Mouse (Mus musculus): ENCODE results near the gene Capn13.

Gene Capn13

GRCm38 (mm10) chr17:73400862-73401261, at the start of gene Capn13:
Gene Capn13 (minus strand): TSS chr17:73400866.
- no peak for DNase-seq

DNA sequence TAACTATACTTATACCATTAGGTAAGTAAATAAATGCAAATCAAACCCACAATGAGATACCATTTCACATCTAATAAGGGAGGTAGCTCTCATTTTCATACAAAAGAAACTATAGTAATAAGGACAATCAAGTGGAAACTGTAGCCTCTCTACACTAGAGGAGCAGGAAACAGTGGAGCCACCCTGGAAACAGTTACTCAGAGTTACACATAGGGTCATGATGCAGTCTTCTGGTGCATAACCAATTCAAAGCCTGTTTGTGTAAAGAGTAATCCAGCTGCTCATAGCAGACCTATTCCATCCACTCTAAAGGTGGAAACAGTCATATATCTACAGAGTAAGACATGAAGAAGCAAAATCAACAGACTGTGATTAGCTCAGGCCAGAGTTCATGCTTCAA, 48.4 kb upstream of the Capn13 start:
- DNase-seq = no peak

DNA sequence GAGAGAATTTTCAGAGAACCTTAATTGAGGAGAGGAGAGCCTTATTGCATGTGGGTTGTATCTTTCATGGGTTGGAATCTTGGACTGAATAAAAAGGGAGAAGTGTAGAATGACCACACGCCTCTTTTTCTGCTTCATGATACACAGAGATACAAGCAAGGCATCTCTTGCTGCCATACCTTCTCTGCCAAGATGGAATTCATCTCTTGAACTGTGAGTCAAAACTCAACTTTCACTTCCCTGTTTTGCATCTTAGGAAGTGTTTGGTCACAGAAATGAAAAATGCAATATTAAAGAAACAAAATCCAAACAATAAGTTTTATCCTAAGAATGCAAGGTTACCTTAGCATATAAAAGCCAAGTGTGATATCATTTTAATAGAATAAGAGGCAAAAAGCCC, 40.1 kb upstream of the Capn13 start:
- DNase-seq = no peak

GRCm38 (mm10) chr17:73432564-73433006, 31.9 kb upstream of the Capn13 start:
- DNase-seq = no peak

- DNase-seq = no peak
These were observed 31.4 kb upstream of the Capn13 start for GRCm38 (mm10) chr17:73432058-73432457.

GRCm38 (mm10) chr17:73417382-73417781, 16.7 kb upstream of the Capn13 start:
- no peak for DNase-seq

- no peak for DNase-seq
These were observed 15.6 kb upstream of the Capn13 start for GRCm38 (mm10) chr17:73416181-73416795.

DNA sequence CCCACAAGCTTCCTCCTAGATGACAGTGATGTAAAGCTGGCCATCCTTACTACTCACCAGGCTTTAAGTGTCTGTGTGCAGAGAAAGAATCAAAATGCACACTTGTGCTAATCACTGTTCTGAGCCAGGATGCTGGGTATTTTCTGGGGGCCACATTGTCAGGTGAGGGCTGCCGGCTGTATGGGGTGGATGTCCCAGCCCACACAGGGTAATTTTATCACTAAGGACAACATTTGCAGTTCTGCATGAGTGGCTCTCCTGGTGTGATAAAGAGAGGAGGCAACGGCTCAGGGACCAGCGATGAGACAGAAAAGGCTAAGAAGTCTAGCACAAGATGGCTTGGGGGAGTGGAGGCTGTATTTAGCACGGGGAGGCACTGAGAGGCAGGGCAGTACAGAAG, 11.2 kb upstream of the Capn13 start:
- no peak for DNase-seq

DNA sequence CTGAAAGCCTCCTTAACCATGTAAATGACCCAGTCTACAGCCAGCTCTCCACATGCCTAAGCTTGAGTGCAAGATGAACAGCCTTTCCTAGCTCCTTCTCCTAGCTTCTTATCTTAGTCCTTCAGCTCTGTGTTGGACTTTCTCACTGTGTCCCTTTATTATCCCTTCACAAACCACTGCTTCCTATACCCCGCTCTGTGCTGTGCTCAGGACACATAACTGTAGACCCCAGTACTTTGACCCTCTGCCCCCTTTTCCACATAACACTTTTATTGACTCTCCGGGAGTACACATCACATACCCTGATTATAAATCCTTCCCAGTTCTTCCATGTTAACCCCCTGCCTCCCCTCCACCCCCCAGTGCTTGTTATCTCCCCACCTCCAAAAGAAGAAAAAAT, 606 bp upstream of the Capn13 start:
- DNase-seq = no peak

DNA sequence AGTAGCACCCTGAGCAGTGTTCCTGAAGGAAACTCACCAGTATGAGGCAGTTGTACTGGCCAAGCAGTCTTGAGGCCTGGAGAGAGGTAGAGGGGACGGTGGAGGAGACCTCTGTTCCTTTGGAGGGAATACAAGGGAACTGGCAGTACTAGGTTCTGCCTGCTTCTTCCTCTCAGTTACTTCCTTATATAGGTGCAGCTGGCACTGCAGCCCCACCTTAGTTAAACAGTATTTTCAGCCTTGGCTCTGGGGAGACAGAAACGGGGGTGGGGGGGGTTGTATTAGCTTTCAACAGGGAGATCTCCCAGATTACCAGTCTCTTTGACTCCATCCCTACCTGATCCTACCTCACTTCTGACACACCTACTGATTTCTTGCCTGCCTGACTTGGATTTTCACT, 1.5 kb downstream of the Capn13 start:
- DNase-seq = no peak

DNA sequence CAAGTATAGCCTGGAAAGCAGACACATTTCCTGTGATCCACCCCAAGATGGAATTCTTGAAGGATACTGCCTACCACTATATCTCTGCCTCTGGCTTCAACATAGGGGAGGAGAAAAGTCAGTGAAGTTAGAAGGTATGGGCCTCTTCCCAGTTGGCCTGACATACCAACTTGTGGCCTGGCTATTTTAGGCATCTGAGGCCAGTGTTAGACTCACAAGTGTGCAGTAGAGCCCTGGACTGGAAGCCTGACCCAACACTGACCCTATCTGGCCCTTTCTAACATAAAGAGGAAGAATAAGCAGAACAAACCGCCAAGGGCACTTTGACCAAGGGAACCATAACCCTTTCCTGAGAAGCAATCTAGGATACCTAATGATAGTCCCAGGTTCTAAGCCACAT, 7.3 kb downstream of the Capn13 start:
- DNase-seq = no peak

DNA sequence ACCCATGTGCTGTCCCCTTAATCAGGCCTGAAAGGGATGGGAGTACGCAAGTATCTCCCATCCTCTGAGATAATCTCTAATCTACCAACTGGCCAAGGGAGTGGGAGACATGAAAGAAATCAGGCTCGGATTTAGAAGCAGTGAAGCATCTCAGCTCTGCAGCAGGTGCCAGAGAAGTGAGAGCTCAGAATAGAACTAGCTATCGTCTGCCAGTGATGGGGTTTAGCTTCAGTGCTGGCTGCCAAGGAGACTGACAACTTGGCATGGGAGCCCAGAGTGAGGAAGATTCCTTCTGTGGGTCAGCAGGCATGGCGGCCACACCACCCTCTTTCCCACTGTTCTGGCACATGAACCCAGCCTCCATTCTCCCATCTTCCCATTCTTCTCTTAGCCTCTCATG, 8.9 kb downstream of the Capn13 start:
- DNase-seq = no peak

DNA sequence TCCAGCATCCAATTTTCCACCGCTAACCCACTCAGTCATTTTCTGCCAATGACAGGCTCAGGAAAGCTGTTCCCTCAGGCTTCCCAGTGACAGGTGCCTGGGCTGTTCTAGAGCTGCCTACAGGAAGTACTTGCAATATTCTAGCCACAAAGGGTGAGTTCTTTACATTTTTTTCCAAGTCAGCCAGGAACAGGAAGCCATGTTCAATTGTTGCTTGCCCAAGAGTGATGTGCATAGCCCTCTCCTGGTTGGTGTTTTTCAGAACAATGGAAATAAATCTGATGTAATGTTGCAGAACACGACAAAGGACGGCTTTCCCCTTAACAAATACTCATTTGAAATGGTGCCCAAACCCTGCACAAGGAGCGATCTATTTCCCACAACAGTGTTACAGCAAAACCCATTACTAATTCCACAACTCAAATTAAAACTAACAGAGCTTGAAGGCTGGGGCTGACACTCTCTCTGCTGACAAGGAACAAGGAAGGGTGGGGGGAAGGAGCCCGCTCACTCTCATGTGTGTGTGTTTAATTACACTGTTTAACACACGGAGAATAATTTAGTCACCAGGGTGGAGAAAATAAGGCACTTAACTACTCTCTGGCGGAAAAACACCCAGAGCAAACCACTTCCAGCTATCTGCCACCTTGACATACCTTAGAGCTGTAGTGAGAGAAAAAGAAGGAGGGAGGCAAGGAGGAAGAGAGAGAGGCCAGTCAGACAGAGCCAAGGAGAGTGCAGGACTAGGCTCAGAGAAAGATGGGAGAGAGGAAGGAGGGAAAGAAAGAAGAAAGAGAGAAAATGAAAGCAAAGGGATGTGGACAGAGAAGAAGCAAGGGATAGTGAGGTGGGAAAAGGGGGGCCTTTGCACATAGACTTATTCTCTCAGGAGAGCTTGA, 10.2 kb downstream of the Capn13 start:
- no peak for DNase-seq

DNA sequence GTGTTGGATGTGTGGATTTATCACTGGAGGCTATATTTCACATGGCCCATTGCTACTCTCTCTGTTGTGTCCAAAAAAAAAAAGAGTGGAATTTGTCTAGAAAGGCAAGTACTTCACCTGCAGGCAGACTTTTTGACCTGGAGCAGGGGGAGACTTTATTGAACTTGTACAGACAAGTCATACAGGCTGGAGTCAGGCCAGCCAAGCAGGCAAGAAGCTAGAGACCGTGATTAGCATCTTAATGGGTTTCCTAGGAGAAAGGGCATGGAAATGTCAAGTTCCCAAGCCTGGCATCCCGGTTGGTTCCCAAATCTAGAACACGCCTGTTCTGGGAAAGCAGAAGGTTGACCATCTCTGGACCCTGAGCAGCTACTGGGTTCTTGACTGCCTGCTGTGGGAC, 11.3 kb downstream of the Capn13 start:
- DNase-seq = no peak

- DNase-seq = no peak
These were observed 14.1 kb downstream of the Capn13 start for GRCm38 (mm10) chr17:73386581-73386980.

- DNase-seq = no peak
These were observed 14.7 kb downstream of the Capn13 start for GRCm38 (mm10) chr17:73385940-73386339.

DNA sequence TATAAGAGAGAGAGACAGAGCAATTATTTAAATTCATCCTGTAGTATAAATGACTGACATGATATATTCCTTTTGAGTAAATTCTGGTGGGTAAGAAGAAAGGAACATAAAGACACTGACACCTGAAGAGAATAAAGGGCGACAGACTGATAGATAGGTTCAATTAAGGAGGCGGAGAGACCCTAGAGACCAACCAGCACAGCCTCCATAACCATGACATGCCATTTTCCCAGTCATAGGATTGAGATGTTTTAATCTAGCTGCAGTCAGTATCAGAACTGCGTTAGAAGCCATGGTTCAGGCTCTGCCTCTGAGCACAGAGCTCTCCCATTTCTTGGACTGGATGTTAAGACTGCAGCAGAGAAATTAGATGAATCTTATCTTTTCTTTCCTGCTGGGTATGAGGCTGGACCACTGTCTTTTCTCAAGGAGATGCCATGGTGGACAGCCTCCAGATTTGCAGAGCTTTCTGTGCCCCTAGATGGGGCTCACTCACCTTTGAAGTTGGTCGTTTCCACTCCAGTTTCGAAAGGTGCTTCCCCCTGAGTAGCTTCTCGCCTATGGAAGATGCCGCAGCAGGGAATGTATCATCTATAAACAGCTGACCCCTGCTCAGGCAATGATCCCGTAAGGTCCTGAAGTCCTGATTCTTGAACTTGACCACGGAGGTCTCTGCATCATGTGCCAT, 18.2 kb downstream of the Capn13 start:
- no peak for DNase-seq

- DNase-seq = no peak
These were observed 19.0 kb downstream of the Capn13 start for GRCm38 (mm10) chr17:73381681-73382080.

- DNase-seq = no peak
These were observed 22.7 kb downstream of the Capn13 start for GRCm38 (mm10) chr17:73377778-73378484.

GRCm38 (mm10) chr17:73367334-73367733, 33.3 kb downstream of the Capn13 start:
- DNase-seq = no peak

- no peak for DNase-seq
These were observed 39.6 kb downstream of the Capn13 start for GRCm38 (mm10) chr17:73361054-73361453.

DNA sequence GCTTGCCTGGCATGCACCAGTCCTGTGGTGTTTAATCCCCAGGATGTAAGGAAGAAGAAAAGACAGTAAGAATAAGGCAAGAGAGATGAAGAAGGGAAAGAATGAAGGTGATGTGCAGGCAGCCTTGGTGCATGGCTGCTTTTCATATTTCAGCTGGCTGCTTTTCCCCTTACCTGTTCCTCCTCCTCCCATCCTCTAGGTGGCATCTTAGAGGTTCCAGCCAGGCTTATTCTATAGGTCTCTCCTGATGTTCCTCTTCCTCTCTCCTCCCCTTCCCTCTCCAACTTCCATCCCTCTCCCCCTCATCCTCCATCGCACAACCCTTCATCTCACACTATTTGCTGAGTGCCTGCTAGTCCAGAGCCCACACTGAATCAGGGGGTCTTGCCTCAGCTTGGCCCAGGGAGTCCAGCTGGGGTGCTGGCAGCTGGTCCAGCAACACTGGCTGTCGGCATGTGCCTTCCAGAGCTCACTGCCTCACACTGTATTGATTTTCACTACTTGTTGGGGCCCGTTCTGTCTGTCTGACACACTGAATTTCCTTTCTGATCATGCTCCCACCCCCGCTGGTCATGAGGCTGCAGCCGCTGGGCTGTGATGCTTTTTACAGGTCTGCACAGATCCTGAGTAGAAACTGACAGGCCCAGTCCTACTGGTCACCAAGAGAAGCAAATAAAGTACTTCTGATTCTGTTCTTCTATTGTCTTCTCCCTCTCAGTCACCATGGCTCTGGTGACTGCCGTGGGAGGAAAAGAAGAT, 56.9 kb downstream of the Capn13 start:
- no peak for DNase-seq
